Mouse (Mus musculus) forebrain, postnatal 0 days (tissue): ENCODE results near the gene Ltb. TPM values are rescaled to one million over a fixed set of nuclear protein-coding genes. Genes with fewer than 3 reads are reported as not detected.

Experiments
- ATAC-seq: fragments of 200-750 bp; cut with Nextera tagmentation; 2 replicates; pipeline ENCODE4 v1.8.0; 2017; ENCODE audit warnings: mild to moderate bottlenecking, moderate library complexity
- DNase-seq: peaks from one replicate; pipeline ENCODE4 v3.0.0-alpha.2; 2015
- H3K27ac ChIP-seq: fragments of 300-500 bp; sonication (generic); 2 replicates; pipeline ENCODE4 v1.5.1; 2014; ENCODE audit warnings: low read depth, mild to moderate bottlenecking, antibody characterized with exemption, low read length, moderate library complexity, mixed read lengths
- H3K27me3 ChIP-seq: fragments of 300-500 bp; sonication (generic); 2 replicates; pipeline ENCODE4 v1.6.1; 2014; ENCODE audit warnings: mild to moderate bottlenecking, low read length, mixed read lengths; ENCODE audit not compliant: insufficient read depth
- H3K36me3 ChIP-seq: fragments of 300-500 bp; sonication (generic); 2 replicates; pipeline ENCODE4 v1.6.1; 2014; ENCODE audit warnings: mild to moderate bottlenecking, moderate library complexity; ENCODE audit not compliant: insufficient read depth
- H3K4me1 ChIP-seq: fragments of 300-500 bp; sonication (generic); 2 replicates; pipeline ENCODE4 v1.6.1; 2014; ENCODE audit warnings: antibody characterized with exemption; ENCODE audit not compliant: insufficient read depth
- H3K4me2 ChIP-seq: fragments of 300-500 bp; sonication (generic); 2 replicates; pipeline ENCODE4 v1.6.1; 2014; ENCODE audit warnings: low read depth, mild to moderate bottlenecking, moderate library complexity
- H3K4me3 ChIP-seq: fragments of 300-500 bp; sonication (generic); 2 replicates; pipeline ENCODE4 v1.5.1; 2014; ENCODE audit warnings: low read depth, low read length, mixed read lengths
- H3K9ac ChIP-seq: fragments of 300-500 bp; sonication (generic); 2 replicates; pipeline ENCODE4 v1.6.1; 2014; ENCODE audit warnings: mild to moderate bottlenecking
- H3K9me3 ChIP-seq: fragments of 300-500 bp; sonication (generic); 2 replicates; pipeline ENCODE4 v1.6.1; 2016; ENCODE audit warnings: low read length
- CTCF ChIP-seq: sonication (generic); IDR thresholded peaks from 2 replicates; pipeline ENCODE4 v1.5.1; 2016; ENCODE audit warnings: antibody characterized with exemption, control low read depth, low read depth
- WGBS: fragments of 180-500 bp; shearing (Covaris S2); extraction: QIAGEN DNeasy Blood & Tissue Kit; methylation state at CpG from one replicate; pipeline ENCODE4 v1.1.7; 2014; 5-methylcytosine and 5-hydroxymethylcytosine counted together
- polyA plus RNA-seq: library from polyadenylated mRNA; unstranded; fragments of >200 nt; fragmentation: Nextera tagmentation; extraction: Ambion mirVana; gene quantifications from 2 replicates; pipeline ENCODE4 v1.2.1, GENCODE M21; 2015
- total RNA-seq: library from RNA; depleted of rRNA; stranded (reverse); fragments of >200 nt; gene quantifications from 2 replicates; pipeline ENCODE4 v1.2.3, GENCODE M21; 2014

Gene Ltb
- total and polyA plus RNA-seq, 2 experiments from 2014 or later, result 0.76 to 1.1 TPM

- 3% methylated on average over 66 of the region's 66 CpGs for WGBS
- H3K36me3 ChIP-seq, result no peaks in the 10 kb centered on the region
- DNase-seq (peak; percentile 80), ATAC-seq (peak; percentile 96)
- H3K4me2 ChIP-seq, result peak overlapping the region; percentile 64
- no peaks in the 10 kb centered on the region for H3K9me3 ChIP-seq
- peak overlapping the region; percentile 38 for H3K4me3 ChIP-seq
- TF ChIP-seq CTCF, result peak; percentile 93
- no peak overlapping the region for H3K27ac ChIP-seq
- peak overlapping the region; percentile 23 for H3K9ac ChIP-seq
- 0 out of 2 replicates have a peak, but pooled peaks cover 10% of the 10 kb centered on the region for H3K4me1 ChIP-seq
- H3K27me3 ChIP-seq, result peaks cover 12% of the 10 kb centered on the region
These were observed 1.5 kb downstream of the Ltb start for GRCm38 (mm10) chr17:35195631-35196320.

- peak overlapping the region; percentile 38 for H3K4me3 ChIP-seq
- peaks cover 12% of the 10 kb centered on the region for H3K27me3 ChIP-seq
- no peak overlapping the region for H3K27ac ChIP-seq
- H3K9ac ChIP-seq, result peak overlapping the region; percentile 23; the same call in 1 of the 2 replicates
- no peaks in the 10 kb centered on the region for H3K9me3 ChIP-seq
- no peaks in the 10 kb centered on the region for H3K36me3 ChIP-seq
- H3K4me1 ChIP-seq, result 0 out of 2 replicates have a peak, but pooled peaks cover 10% of the 10 kb centered on the region
- WGBS, result 28% methylated on average over 9 of the region's 9 CpGs
- DNase-seq (no peak), ATAC-seq (no peak)
- no peak for TF ChIP-seq CTCF
- H3K4me2 ChIP-seq, result peak overlapping the region; percentile 64
These were observed 2.0 kb downstream of the Ltb start for GRCm38 (mm10) chr17:35196321-35196641.

- DNase-seq, result no peak
- Histone ChIP-seq H3K36me3 (no peaks in the 10 kb centered on the region), H3K9ac (no peak overlapping the region), H3K27me3 (peaks cover 12% of the 10 kb centered on the region), H3K27ac (no peak overlapping the region), H3K4me1 (0 out of 2 replicates have a peak, but pooled peaks cover 10% of the 10 kb centered on the region), H3K9me3 (no peaks in the 10 kb centered on the region), H3K4me3 (no peak overlapping the region), H3K4me2 (no peak overlapping the region)
- 51% methylated on average over 5 of the region's 6 CpGs for WGBS
- TF ChIP-seq CTCF, result no peak
- no peak for ATAC-seq
These were observed 2.9 kb downstream of the Ltb start for GRCm38 (mm10) chr17:35197126-35197525.

GRCm38 (mm10) chr17:35198029-35198428, 3.8 kb downstream of the Ltb start:
- no peak overlapping the region for H3K27ac ChIP-seq
- H3K9ac ChIP-seq, result no peak overlapping the region
- no peak for TF ChIP-seq CTCF
- H3K27me3 ChIP-seq, result peaks cover 12% of the 10 kb centered on the region
- no peaks in the 10 kb centered on the region for H3K36me3 ChIP-seq
- DNase-seq, result no peak
- H3K4me1 ChIP-seq, result 0 out of 2 replicates have a peak, but pooled peaks cover 10% of the 10 kb centered on the region
- 63% methylated on average over 7 of the region's 7 CpGs for WGBS
- ATAC-seq, result no peak
- no peaks in the 10 kb centered on the region for H3K9me3 ChIP-seq
- no peak overlapping the region for H3K4me2 ChIP-seq
- no peak overlapping the region for H3K4me3 ChIP-seq

GRCm38 (mm10) chr17:35198946-35199345, 4.7 kb downstream of the Ltb start:
- no peak overlapping the region for H3K4me2 ChIP-seq
- 0 out of 2 replicates have a peak, but pooled peaks cover 10% of the 10 kb centered on the region for H3K4me1 ChIP-seq
- H3K36me3 ChIP-seq, result no peaks in the 10 kb centered on the region
- 27% methylated on average over 8 of the region's 8 CpGs for WGBS
- H3K4me3 ChIP-seq, result no peak overlapping the region
- no peaks in the 10 kb centered on the region for H3K9me3 ChIP-seq
- DNase-seq (no peak), ATAC-seq (no peak)
- no peak overlapping the region for H3K27ac ChIP-seq
- no peak for TF ChIP-seq CTCF
- peaks cover 12% of the 10 kb centered on the region for H3K27me3 ChIP-seq
- H3K9ac ChIP-seq, result no peak overlapping the region

GRCm38 (mm10) chr17:35200398-35200797, 6.2 kb downstream of the Ltb start:
- Histone ChIP-seq H3K4me3 (no peak overlapping the region), H3K36me3 (no peaks in the 10 kb centered on the region), H3K27me3 (peaks cover 7% of the 10 kb centered on the region), H3K27ac (no peak overlapping the region), H3K9me3 (no peaks in the 10 kb centered on the region), H3K4me1 (0 out of 2 replicates have a peak, but pooled peaks cover 7% of the 10 kb centered on the region), H3K4me2 (no peak overlapping the region), H3K9ac (no peak overlapping the region)
- WGBS, result 87% methylated on average over 11 of the region's 11 CpGs
- TF ChIP-seq CTCF, result no peak
- no peak for DNase-seq
- no peak for ATAC-seq

- Histone ChIP-seq H3K27ac (no peak overlapping the region), H3K9ac (no peak overlapping the region), H3K27me3 (peaks cover 5% of the 10 kb centered on the region), H3K4me2 (no peak overlapping the region), H3K4me3 (no peak overlapping the region), H3K36me3 (no peaks in the 10 kb centered on the region), H3K9me3 (no peaks in the 10 kb centered on the region), H3K4me1 (0 out of 2 replicates have a peak, but pooled peaks cover under 1% of the 10 kb centered on the region)
- TF ChIP-seq CTCF, result no peak
- ATAC-seq, result no peak
- DNase-seq, result no peak
- 82% methylated on average over 11 of the region's 11 CpGs for WGBS
These were observed 6.9 kb downstream of the Ltb start for GRCm38 (mm10) chr17:35201128-35201527.
